Comparison of ENCODE assay signal across 12 mouse cellular contexts in the genomic region with DNA sequence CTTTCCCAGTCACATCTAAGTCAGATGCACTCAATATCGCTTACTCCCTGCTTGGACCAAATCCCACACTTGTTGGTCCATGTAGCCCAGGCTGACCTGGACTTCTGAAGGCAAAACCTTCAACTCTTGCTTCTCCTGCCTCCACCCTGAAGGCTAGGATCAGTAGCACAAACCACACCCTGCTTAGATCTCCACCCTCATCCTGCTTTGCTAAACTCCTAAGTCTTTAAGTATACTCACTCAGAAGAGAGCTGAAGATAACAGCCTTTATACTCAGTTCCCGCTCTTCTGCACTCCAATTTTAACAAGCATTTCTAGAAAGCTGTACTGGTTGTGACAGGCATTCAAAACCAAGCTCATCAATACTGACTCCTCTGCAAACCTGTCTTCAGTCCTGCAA. TPM values are rescaled to one million over a fixed set of nuclear protein-coding genes. Genes with fewer than 3 reads are reported as not detected.
A peak's percentile ranks its signal among the peaks of the same experiment; 100 is the strongest.
DNase-seq lines count a peak whose midpoint lies in the region; ATAC-seq and TF ChIP-seq lines count a peak whose summit lies in the region.
"Had no signal": no experiment of that assay in that cellular context is flagged by ENCODE, and none has a peak within 500 bp of the region (broad histone marks: within the 10 kb centered on the region; RNA-seq: fewer than 3 reads in every experiment).

No protein-coding gene starts in this region.

- peak overlapping the region; percentile 71 for H3K4me2 ChIP-seq in heart, embryonic 13.5 days

- H3K4me3 ChIP-seq in heart, embryonic 13.5 days: no peak overlapping the region
- H3K4me3 ChIP-seq in E14TG2a.4 (replicated peaks; ENCODE audit: low read length): peak overlapping the region; percentile 89

- H3K27me3 ChIP-seq in heart, embryonic 13.5 days (replicated peaks): no peaks in the 10 kb centered on the region
- no peaks in the 10 kb centered on the region for H3K27me3 ChIP-seq in E14TG2a.4 (ENCODE audit: insufficient read depth, low read length)

- H3K9me3 ChIP-seq in heart, embryonic 13.5 days: no peaks in the 10 kb centered on the region
- no peaks in the 10 kb centered on the region for H3K9me3 ChIP-seq in E14TG2a.4 (ENCODE audit: low read length)

- DNase-seq in heart, postnatal 4 days: no peak
- DNase-seq in adipocyte (ENCODE audit: low spot score) (peak; percentile 14), liver (peak; percentile 47)
- DNase-seq in layer of hippocampus, adult 18-20 months (ENCODE audit: low spot score in 2 of 2): no peak
- no peak for DNase-seq in left cerebral cortex, postnatal 4 days
- no peak for DNase-seq in kidney, adult 9 months
- DNase-seq: adrenal gland, postnatal 10 days; kidney, adult 18-20 months; lung, postnatal 4 days had no signal

- no peak overlapping the region for H3K9ac ChIP-seq in heart, embryonic 13.5 days

- intact Hi-C loops in left cerebral cortex, postnatal 4 days (cut with DNase I): no loop called here

- H3K27ac ChIP-seq in heart, embryonic 13.5 days (replicated peaks): no peak overlapping the region

- TF ChIP-seq CTCF in E14TG2a.4 (conservative IDR thresholded peaks at IDR 0.05; ENCODE audit: low read length): no peak

- peaks cover 13% of the 10 kb centered on the region for H3K4me1 ChIP-seq in heart, embryonic 13.5 days
- H3K4me1 ChIP-seq in E14TG2a.4 (replicated peaks; ENCODE audit: low read depth, low read length): peaks cover 21% of the 10 kb centered on the region

- H3K36me3 ChIP-seq in heart, embryonic 13.5 days: peaks cover 29% of the 10 kb centered on the region
- H3K36me3 ChIP-seq in E14TG2a.4 (ENCODE audit: insufficient read depth, low read length): peaks cover 33% of the 10 kb centered on the region

- 88% methylated on average over 2 of the region's 2 CpGs for WGBS in heart, embryonic 13.5 days

- no peak for ATAC-seq in heart, embryonic 13.5 days (ENCODE audit: extremely low read depth, insufficient number of reproducible peaks, low FRiP score, low TSS enrichment)

RNA-seq across cellular contexts. Expression of a gene that starts 1.9 kb away (rescaled TPM):
- 1,386 and 1,427 TPM in 2 replicates for polyA plus RNA-seq in heart, embryonic 13.5 days (2015; fragmentation: Nextera tagmentation; extraction: Ambion mirVana)
- total RNA-seq in heart, postnatal 4 days (2021): 1,000 to 10,000 TPM; 1,738 to 1,783 TPM
- total RNA-seq in layer of hippocampus, adult 18-20 months (2021): 1,000 to 10,000 TPM; 1,313 to 1,405 TPM
- total RNA-seq in left cerebral cortex, postnatal 4 days (2021): 1,000 to 10,000 TPM; 1,367 to 1,400 TPM

RNA-seq across cellular contexts. Expression of a gene that starts 11.5 kb away (rescaled TPM):
- polyA plus RNA-seq in heart, embryonic 13.5 days (2015; fragmentation: Nextera tagmentation; extraction: Ambion mirVana): 12.8 and 18.0 TPM in 2 replicates
- total RNA-seq in heart, postnatal 4 days (2021): 1 to 10 TPM; 4.1 to 5.2 TPM
- total RNA-seq in layer of hippocampus, adult 18-20 months (2021): not detected
- 1 to 10 TPM; 1.5 to 2.9 TPM for total RNA-seq in left cerebral cortex, postnatal 4 days (2021)
- total RNA-seq: neutrophil, adult 5-6 weeks had no signal

RNA-seq across cellular contexts. Expression of a gene that starts 26.8 kb away (rescaled TPM):
- polyA plus RNA-seq in heart, embryonic 13.5 days (2015; fragmentation: Nextera tagmentation; extraction: Ambion mirVana): 471 and 531 TPM in 2 replicates
- 100 to 1,000 TPM; 310 to 323 TPM for total RNA-seq in heart, postnatal 4 days (2021)
- 100 to 1,000 TPM; 188 to 192 TPM for total RNA-seq in layer of hippocampus, adult 18-20 months (2021)
- total RNA-seq in left cerebral cortex, postnatal 4 days (2021): 100 to 1,000 TPM; 230 to 246 TPM

RNA-seq across cellular contexts. Expression of a gene that starts 26.9 kb away (rescaled TPM):
- polyA plus RNA-seq in heart, embryonic 13.5 days (2015; fragmentation: Nextera tagmentation; extraction: Ambion mirVana): 36.5 and 36.8 TPM in 2 replicates
- 10 to 100 TPM; 34.3 to 35.1 TPM for total RNA-seq in heart, postnatal 4 days (2021)
- total RNA-seq in layer of hippocampus, adult 18-20 months (2021): 10 to 100 TPM; 25.9 to 27.1 TPM
- total RNA-seq in left cerebral cortex, postnatal 4 days (2021): 10 to 100 TPM; 36.0 to 40.1 TPM

RNA-seq across cellular contexts. Expression of a gene that starts 39.8 kb away (rescaled TPM):
- polyA plus RNA-seq in heart, embryonic 13.5 days (2015; fragmentation: Nextera tagmentation; extraction: Ambion mirVana): 19.0 and 20.5 TPM in 2 replicates
- 10 to 100 TPM in 1 of 2 experiments, 1 to 10 TPM in 1; 8.1 to 10.4 TPM for total RNA-seq in heart, postnatal 4 days (2021)
- total RNA-seq in layer of hippocampus, adult 18-20 months (2021): 1 to 10 TPM; 5.0 to 5.4 TPM
- 1 to 10 TPM; 6.1 to 7.4 TPM for total RNA-seq in left cerebral cortex, postnatal 4 days (2021)

Comparison
In these comparisons a context has a peak if more than half of its experiments do, and no peak if none do; other contexts are left out.
1. DNase-seq: peak in adipocyte (single experiment) and liver (single experiment); none in heart, postnatal 4 days (single experiment), layer of hippocampus, adult 18-20 months (0 of 2), left cerebral cortex, postnatal 4 days (single experiment) and kidney, adult 9 months (single experiment).